Mouse (Mus musculus): ENCODE measurements around the gene Rab28.
"Not testable (repeated sequence)": the region's sequence is repeated elsewhere in the genome, so short reads cannot be mapped to it uniquely, and the experiment has no call there.

The Rab28 gene

GRCm38 (mm10) chr5:41708051-41708630 lies at the start of gene Rab28:
Gene Rab28 (minus strand): TSS chr5:41708157.
- peak; percentile 97 to 98 for DNase-seq

- DNase-seq, result no peak
Measured at GRCm38 (mm10) chr5:41757338-41757737, 49.4 kb upstream of the Rab28 start.

GRCm38 (mm10) chr5:41756396-41756795 lies 48.4 kb upstream of the Rab28 start:
- no peak for DNase-seq

GRCm38 (mm10) chr5:41755373-41755960 lies 47.5 kb upstream of the Rab28 start:
- DNase-seq, result no peak

GRCm38 (mm10) chr5:41754836-41755235 lies 46.9 kb upstream of the Rab28 start:
- DNase-seq, result no peak

- no peak for DNase-seq
Measured at GRCm38 (mm10) chr5:41754226-41754775, 46.3 kb upstream of the Rab28 start.

- no peak for DNase-seq
Measured at GRCm38 (mm10) chr5:41752721-41753120, 44.8 kb upstream of the Rab28 start.

GRCm38 (mm10) chr5:41744898-41745780 lies 37.2 kb upstream of the Rab28 start:
- DNase-seq, result no peak

GRCm38 (mm10) chr5:41744234-41744633 lies 36.3 kb upstream of the Rab28 start:
- DNase-seq, result peak in 1 of 2 experiments; percentile 30

GRCm38 (mm10) chr5:41738817-41739216 lies 30.9 kb upstream of the Rab28 start:
- DNase-seq, result no peak

GRCm38 (mm10) chr5:41737039-41737438 lies 29.1 kb upstream of the Rab28 start:
- DNase-seq, result no peak

GRCm38 (mm10) chr5:41727017-41727416 lies 19.1 kb upstream of the Rab28 start:
- DNase-seq, result no peak

- DNase-seq, result peak in 1 of 2 experiments; percentile 21
Measured at GRCm38 (mm10) chr5:41725573-41725972, 17.6 kb upstream of the Rab28 start.

GRCm38 (mm10) chr5:41707115-41708015 lies 592 bp downstream of the Rab28 start:
- DNase-seq, result peak; percentile 34 to 84

GRCm38 (mm10) chr5:41706777-41707114 lies 1.2 kb downstream of the Rab28 start:
- no peak for DNase-seq

GRCm38 (mm10) chr5:41701085-41701484 lies 6.9 kb downstream of the Rab28 start:
- DNase-seq, result not testable (repeated sequence)

GRCm38 (mm10) chr5:41697958-41698357 lies 10.0 kb downstream of the Rab28 start:
- DNase-seq, result no peak

GRCm38 (mm10) chr5:41685016-41685415 lies 22.9 kb downstream of the Rab28 start:
- DNase-seq, result no peak

- no peak for DNase-seq
Measured at GRCm38 (mm10) chr5:41683976-41684375, 24.0 kb downstream of the Rab28 start.

- DNase-seq, result no peak
Measured at GRCm38 (mm10) chr5:41666012-41666411, 41.9 kb downstream of the Rab28 start.

GRCm38 (mm10) chr5:41636793-41637192 lies 71.2 kb downstream of the Rab28 start:
- DNase-seq, result no peak

Data from kidney, postnatal 4 days (tissue).